Comparison of ENCODE assay signal across 17 mouse cellular contexts in the genomic region with DNA sequence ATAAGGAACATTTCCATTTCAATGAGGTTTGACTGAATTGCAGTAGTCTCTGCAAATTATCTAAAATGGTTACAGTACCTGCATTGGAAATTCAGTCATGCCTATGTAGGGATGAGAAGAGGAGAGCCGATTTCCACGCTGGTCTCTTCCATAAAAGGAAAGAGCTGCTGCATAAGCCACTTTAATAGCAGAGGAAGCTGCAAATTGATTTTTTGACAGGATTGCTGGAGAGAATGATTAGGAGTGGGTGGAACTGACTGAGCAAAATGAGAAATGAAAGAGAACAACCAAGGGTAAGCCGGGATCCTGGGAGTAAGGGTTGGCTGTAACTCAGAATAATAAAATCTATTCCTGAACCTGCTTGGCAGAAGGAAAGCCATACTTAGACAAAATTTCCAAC.
DNase-seq lines count a peak whose midpoint lies in the region; ATAC-seq and TF ChIP-seq lines count a peak whose summit lies in the region.
"Had no signal": no experiment of that assay in that cellular context is flagged by ENCODE, and none has a peak within 500 bp of the region (broad histone marks: within the 10 kb centered on the region; RNA-seq: fewer than 3 reads in every experiment).

No protein-coding gene starts in this region.

- no peak overlapping the region for H3K4me3 ChIP-seq in forebrain, embryonic 13.5 days
- no peak overlapping the region for H3K4me3 ChIP-seq in forebrain, embryonic 11.5 days (ENCODE audit: low read depth, low read length)
- no peak overlapping the region for H3K4me3 ChIP-seq in midbrain, embryonic 12.5 days
- H3K4me3 ChIP-seq in midbrain, embryonic 10.5 days = no peak overlapping the region
- H3K4me3 ChIP-seq in forebrain, embryonic 16.5 days (replicated peaks; ENCODE audit: low read length) = no peak overlapping the region
- H3K4me3 ChIP-seq in midbrain, embryonic 16.5 days (ENCODE audit: low read depth, low read length) = no peak overlapping the region
- no peak overlapping the region for H3K4me3 ChIP-seq in gastrocnemius, adult 2 months
- H3K4me3 ChIP-seq: erythroblast, embryonic 14.5 days had no signal

- ATAC-seq in forebrain, embryonic 13.5 days = peak; percentile 62; the same call in 1 of the 2 replicates
- no peak for ATAC-seq in forebrain, embryonic 11.5 days (replicated peaks; ENCODE audit: low FRiP score)
- ATAC-seq in midbrain, embryonic 12.5 days (ENCODE audit: low FRiP score, low read depth) = peak; percentile 21; the same call in 1 of the 2 replicates
- ATAC-seq in forebrain, embryonic 16.5 days = peak; percentile 73
- ATAC-seq in midbrain, embryonic 16.5 days = peak; percentile 86

- no peak overlapping the region for H3K9ac ChIP-seq in forebrain, embryonic 13.5 days
- no peak overlapping the region for H3K9ac ChIP-seq in forebrain, embryonic 11.5 days (ENCODE audit: low read length)
- H3K9ac ChIP-seq in midbrain, embryonic 12.5 days (replicated peaks) = no peak overlapping the region
- H3K9ac ChIP-seq in forebrain, embryonic 16.5 days (replicated peaks; ENCODE audit: low read depth, low read length) = no peak overlapping the region
- H3K9ac ChIP-seq in midbrain, embryonic 16.5 days (ENCODE audit: low read depth, low read length) = no peak overlapping the region

- TF ChIP-seq CTCF in gastrocnemius, adult 2 months (IDR thresholded peaks at IDR 0.05) = no peak

- no peak for DNase-seq in forebrain, embryonic 11.5 days (ENCODE audit: low spot score)
- no peak for DNase-seq in midbrain, embryonic 10.5 days (ENCODE audit: low spot score)
- DNase-seq in gastrocnemius, adult 2 months = no peak
- DNase-seq in ovary, adult 18-20 months (ENCODE audit: low spot score) = no peak
- DNase-seq: cerebellum, adult 2 months; heart, adult 11 months; kidney, adult 11 months; kidney, postnatal 14 days; layer of hippocampus, postnatal 36 days; left cerebral cortex, postnatal 4 days; lung, adult 18-20 months; thymus, adult 18-20 months had no signal

- H3K27ac ChIP-seq in forebrain, embryonic 13.5 days = 0 out of 2 replicates have a peak overlapping the region, but pooled peaks have one; percentile 25
- no peak overlapping the region for H3K27ac ChIP-seq in forebrain, embryonic 11.5 days (ENCODE audit: low read depth, low read length)
- no peak overlapping the region for H3K27ac ChIP-seq in midbrain, embryonic 12.5 days (replicated peaks)
- H3K27ac ChIP-seq in midbrain, embryonic 10.5 days (replicated peaks) = no peak overlapping the region
- H3K27ac ChIP-seq in forebrain, embryonic 16.5 days (ENCODE audit: low read length) = peak overlapping the region; percentile 3; the same call in 1 of the 2 replicates
- peak overlapping the region; percentile 71 for H3K27ac ChIP-seq in midbrain, embryonic 16.5 days (ENCODE audit: low read length)
- H3K27ac ChIP-seq in gastrocnemius, adult 2 months = no peak overlapping the region

- H3K36me3 ChIP-seq in forebrain, embryonic 13.5 days (ENCODE audit: poor library complexity, severe bottlenecking) = no peaks in the 10 kb centered on the region
- H3K36me3 ChIP-seq in forebrain, embryonic 11.5 days (ENCODE audit: control insufficient read depth, insufficient read depth, low read length) = no peaks in the 10 kb centered on the region
- H3K36me3 ChIP-seq in midbrain, embryonic 12.5 days = no peaks in the 10 kb centered on the region
- no peaks in the 10 kb centered on the region for H3K36me3 ChIP-seq in midbrain, embryonic 10.5 days
- H3K36me3 ChIP-seq in forebrain, embryonic 16.5 days (ENCODE audit: control insufficient read depth, insufficient read depth) = no peaks in the 10 kb centered on the region
- no peaks in the 10 kb centered on the region for H3K36me3 ChIP-seq in midbrain, embryonic 16.5 days (ENCODE audit: control insufficient read depth, insufficient read depth, low read length)

- intact Hi-C loops in gastrocnemius, adult 2 months (cut with DNase I) = no loop called here

- no peaks in the 10 kb centered on the region for H3K27me3 ChIP-seq in forebrain, embryonic 13.5 days
- no peaks in the 10 kb centered on the region for H3K27me3 ChIP-seq in forebrain, embryonic 11.5 days (ENCODE audit: control insufficient read depth, insufficient read depth, low read length)
- H3K27me3 ChIP-seq in midbrain, embryonic 12.5 days = no peaks in the 10 kb centered on the region
- H3K27me3 ChIP-seq in midbrain, embryonic 10.5 days (ENCODE audit: low read depth, poor library complexity, severe bottlenecking) = no peaks in the 10 kb centered on the region
- H3K27me3 ChIP-seq in forebrain, embryonic 16.5 days (replicated peaks; ENCODE audit: control insufficient read depth, insufficient read depth, low read length) = no peaks in the 10 kb centered on the region
- H3K27me3 ChIP-seq in midbrain, embryonic 16.5 days (ENCODE audit: control insufficient read depth, insufficient read depth, low read depth, low read length) = no peaks in the 10 kb centered on the region

- peaks cover 4% of the 10 kb centered on the region; the same call in 1 of the 2 replicates for H3K4me1 ChIP-seq in forebrain, embryonic 13.5 days
- no peaks in the 10 kb centered on the region for H3K4me1 ChIP-seq in forebrain, embryonic 11.5 days (replicated peaks; ENCODE audit: control insufficient read depth, insufficient read depth, low read length)
- H3K4me1 ChIP-seq in midbrain, embryonic 12.5 days = no peaks in the 10 kb centered on the region
- H3K4me1 ChIP-seq in midbrain, embryonic 10.5 days = no peaks in the 10 kb centered on the region
- peaks cover 13% of the 10 kb centered on the region for H3K4me1 ChIP-seq in forebrain, embryonic 16.5 days (replicated peaks; ENCODE audit: control insufficient read depth, insufficient read depth, low read length)
- peaks cover 8% of the 10 kb centered on the region for H3K4me1 ChIP-seq in midbrain, embryonic 16.5 days (ENCODE audit: control insufficient read depth, insufficient read depth, low read length)

- H3K4me2 ChIP-seq in forebrain, embryonic 13.5 days = no peak overlapping the region
- H3K4me2 ChIP-seq in forebrain, embryonic 11.5 days (ENCODE audit: low read depth, low read length, severe bottlenecking) = no peak overlapping the region
- H3K4me2 ChIP-seq in midbrain, embryonic 12.5 days (replicated peaks) = no peak overlapping the region
- H3K4me2 ChIP-seq in forebrain, embryonic 16.5 days (ENCODE audit: low read length) = no peak overlapping the region
- no peak overlapping the region for H3K4me2 ChIP-seq in midbrain, embryonic 16.5 days (ENCODE audit: low read length)

- no peaks in the 10 kb centered on the region for H3K9me3 ChIP-seq in forebrain, embryonic 13.5 days (replicated peaks)
- H3K9me3 ChIP-seq in forebrain, embryonic 11.5 days (ENCODE audit: control insufficient read depth, low read length) = no peaks in the 10 kb centered on the region
- H3K9me3 ChIP-seq in midbrain, embryonic 12.5 days = no peaks in the 10 kb centered on the region
- no peaks in the 10 kb centered on the region for H3K9me3 ChIP-seq in midbrain, embryonic 10.5 days (replicated peaks)
- no peaks in the 10 kb centered on the region for H3K9me3 ChIP-seq in forebrain, embryonic 16.5 days (ENCODE audit: control insufficient read depth, low read length)
- H3K9me3 ChIP-seq in midbrain, embryonic 16.5 days (replicated peaks; ENCODE audit: control insufficient read depth, low read length, poor library complexity, severe bottlenecking) = no peaks in the 10 kb centered on the region

- WGBS in forebrain, embryonic 13.5 days = 66% methylated on average over 3 of the region's 3 CpGs
- WGBS in forebrain, embryonic 11.5 days = 85% methylated on average over 3 of the region's 3 CpGs
- 69% methylated on average over 3 of the region's 3 CpGs for WGBS in midbrain, embryonic 12.5 days
- WGBS in midbrain, embryonic 10.5 days = 91% methylated on average over 3 of the region's 3 CpGs
- 46% methylated on average over 3 of the region's 3 CpGs for WGBS in forebrain, embryonic 16.5 days
- 28% methylated on average over 3 of the region's 3 CpGs for WGBS in midbrain, embryonic 16.5 days

Comparison
In these comparisons a context has a peak if more than half of its experiments do, and no peak if none do; other contexts are left out.
1. H3K27ac ChIP-seq: peak in forebrain, embryonic 13.5 days (single experiment), forebrain, embryonic 16.5 days (single experiment) and midbrain, embryonic 16.5 days (single experiment); none in forebrain, embryonic 11.5 days (single experiment), midbrain, embryonic 12.5 days (single experiment), midbrain, embryonic 10.5 days (single experiment) and gastrocnemius, adult 2 months (single experiment).